Mouse (Mus musculus) mesoderm, embryonic 11.5 days (tissue): ENCODE measurements around the gene Nudt22.

Experiments used
- DNase-seq: peaks from one replicate; pipeline ENCODE4 v3.0.0-alpha.2; 2012; ENCODE audit warnings: low read depth, low spot score

The Nudt22 gene

GRCm38 (mm10) chr19:6949951-6950350 lies 46.0 kb downstream of the Nudt22 start:
- DNase-seq, result no peak

GRCm38 (mm10) chr19:6949532-6949931 lies 46.4 kb downstream of the Nudt22 start:
- DNase-seq, result no peak

GRCm38 (mm10) chr19:6948186-6948585 lies 47.7 kb downstream of the Nudt22 start:
- no peak for DNase-seq

GRCm38 (mm10) chr19:6947742-6948141 lies 48.2 kb downstream of the Nudt22 start:
- no peak for DNase-seq

GRCm38 (mm10) chr19:6943709-6944108 lies 52.2 kb downstream of the Nudt22 start:
- no peak for DNase-seq
